Mouse (Mus musculus) MEL (cell line): ENCODE data around the gene Kalrn. TPM values are rescaled to one million over a fixed set of nuclear protein-coding genes. Genes with fewer than 3 reads are reported as not detected.

Experiments used
- DNase-seq: peaks from one replicate; pipeline ENCODE4 v3.0.0; 2011; ENCODE audit warnings: low read depth, low spot score
- H3K27ac ChIP-seq: 2 replicates; pipeline ENCODE4 v1.5.1; 2012; ENCODE audit warnings: low read depth, mild to moderate bottlenecking, control low read depth, low read length, moderate library complexity; ENCODE audit not compliant: control insufficient read depth
- H3K27me3 ChIP-seq, 2 experiments: fragments of 150-350 bp in 1 of 2; sonication (generic) in 1 of 2; 2 replicates each; pipeline ENCODE4 v1.6.1; 2012; ENCODE audit warnings: low read length in 2 of 2, mild to moderate bottlenecking in 2 of 2, improper control_type of control experiment in 1 of 2, moderate library complexity in 1 of 2; ENCODE audit not compliant: insufficient read depth in 2 of 2, control insufficient read depth in 1 of 2
- H3K36me3 ChIP-seq, 2 experiments: 2 replicates each; pipeline ENCODE4 v1.6.1; 2012 to 2014; ENCODE audit warnings: low read length in 2 of 2, improper control_type of control experiment in 1 of 2, inconsistent platforms in 1 of 2, mild to moderate bottlenecking in 1 of 2; ENCODE audit not compliant: insufficient read depth in 2 of 2, control insufficient read depth in 1 of 2
- H3K4me1 ChIP-seq, 2 experiments: fragments of 150-350 bp in 1 of 2; sonication (generic) in 1 of 2; 2 replicates each; pipeline ENCODE4 v1.6.1; 2012; ENCODE audit warnings: low read length in 2 of 2, improper control_type of control experiment in 1 of 2, mild to moderate bottlenecking in 1 of 2; ENCODE audit not compliant: insufficient read depth in 2 of 2, control insufficient read depth in 1 of 2
- H3K4me3 ChIP-seq, 2 experiments: fragments of 150-350 bp in 1 of 2; sonication (generic) in 1 of 2; 2 replicates each; pipeline ENCODE4 v1.5.1; 2012; ENCODE audit warnings: low read depth in 2 of 2, low read length in 2 of 2, mild to moderate bottlenecking in 2 of 2, moderate library complexity in 2 of 2, control low read depth in 1 of 2, improper control_type of control experiment in 1 of 2; ENCODE audit not compliant: control insufficient read depth in 1 of 2, insufficient read depth in 1 of 2
- H3K79me2 ChIP-seq: 2 replicates; pipeline ENCODE4 v1.6.1; 2012; ENCODE audit warnings: mild to moderate bottlenecking, low read length, moderate library complexity; ENCODE audit not compliant: control insufficient read depth, poor library complexity, insufficient read depth
- H3K9ac ChIP-seq: 2 replicates; pipeline ENCODE4 v1.6.1; 2012; ENCODE audit warnings: low read depth, mild to moderate bottlenecking, control low read depth, low read length, moderate library complexity; ENCODE audit not compliant: control insufficient read depth, poor library complexity, severe bottlenecking
- H3K9me3 ChIP-seq: fragments of 150-350 bp; sonication (generic); replicated peaks from 2 replicates; pipeline ENCODE4 v1.6.1; 2012; ENCODE audit warnings: mild to moderate bottlenecking, low read length, improper control_type of control experiment, moderate library complexity; ENCODE audit not compliant: insufficient read depth
- EP300 ChIP-seq, 2 experiments: IDR thresholded peaks; 2 replicates each; pipeline ENCODE4 v1.6.1; 2011; ENCODE audit warnings: improper control_type of control experiment in 2 of 2, low read length in 2 of 2, low read depth in 1 of 2, mild to moderate bottlenecking in 1 of 2
- GABPA ChIP-seq: IDR thresholded peaks from 2 replicates; pipeline ENCODE4 v1.6.1; 2012; ENCODE audit warnings: low read depth, mild to moderate bottlenecking, inconsistent platforms, low read length, improper control_type of control experiment, moderate library complexity
- GATA1 ChIP-seq: IDR thresholded peaks from 2 replicates; pipeline ENCODE4 v1.6.1; 2011; ENCODE audit warnings: low read depth, low read length, improper control_type of control experiment
- KAT2A ChIP-seq: conservative IDR thresholded peaks from 2 replicates; pipeline ENCODE4 v1.6.1; 2012; ENCODE audit warnings: low read depth, low read length, improper control_type of control experiment, inconsistent platforms
- MAFK ChIP-seq: IDR thresholded peaks from 2 replicates; pipeline ENCODE4 v1.6.1; 2011; ENCODE audit warnings: low read depth, mild to moderate bottlenecking, low read length, improper control_type of control experiment, borderline replicate concordance
- MAX ChIP-seq: IDR thresholded peaks from 2 replicates; pipeline ENCODE4 v1.6.1; 2011; ENCODE audit warnings: low read length, improper control_type of control experiment
- MEF2A ChIP-seq: IDR thresholded peaks from 2 replicates; pipeline ENCODE4 v1.6.1; 2014; ENCODE audit warnings: low read depth, mild to moderate bottlenecking, inconsistent platforms, low read length, improper control_type of control experiment; ENCODE audit not compliant: poor library complexity, insufficient replicate concordance, severe bottlenecking; ENCODE audit errors: extremely low read depth
- MYB ChIP-seq: IDR thresholded peaks from 2 replicates; pipeline ENCODE4 v1.6.1; 2011; ENCODE audit warnings: mild to moderate bottlenecking, low read depth, low read length, improper control_type of control experiment
- NELFE ChIP-seq: IDR thresholded peaks from 2 replicates; pipeline ENCODE4 v1.6.1; 2011; ENCODE audit warnings: low read depth, low read length, improper control_type of control experiment
- RCOR1 ChIP-seq: IDR thresholded peaks from 2 replicates; pipeline ENCODE4 v1.6.1; 2012; ENCODE audit warnings: low read depth, mild to moderate bottlenecking, inconsistent platforms, low read length, improper control_type of control experiment
- SIN3A ChIP-seq: IDR thresholded peaks from 2 replicates; pipeline ENCODE4 v1.6.1; 2012; ENCODE audit warnings: low read length, improper control_type of control experiment, inconsistent platforms
- SMC3 ChIP-seq: IDR thresholded peaks from 2 replicates; pipeline ENCODE4 v1.6.1; 2011; ENCODE audit warnings: low read depth, low read length, improper control_type of control experiment
- TBP ChIP-seq: IDR thresholded peaks from 2 replicates; pipeline ENCODE4 v1.8.0; 2011; ENCODE audit warnings: low read depth, low read length, improper control_type of control experiment
- USF2 ChIP-seq, 2 experiments: IDR thresholded peaks; 2 replicates each; pipeline ENCODE4 v1.6.1; 2011 to 2012; ENCODE audit warnings: improper control_type of control experiment in 2 of 2, low read length in 2 of 2, borderline replicate concordance in 1 of 2, inconsistent platforms in 1 of 2, low read depth in 1 of 2, mild to moderate bottlenecking in 1 of 2; ENCODE audit not compliant: insufficient read depth in 1 of 2
- ZKSCAN1 ChIP-seq: IDR thresholded peaks from 2 replicates; pipeline ENCODE4 v1.6.1; 2012; ENCODE audit warnings: low read depth, mild to moderate bottlenecking, inconsistent platforms, low read length, improper control_type of control experiment, moderate library complexity
- ZNF384 ChIP-seq: IDR thresholded peaks from 2 replicates; pipeline ENCODE4 v1.6.1; 2012; ENCODE audit warnings: low read depth, mild to moderate bottlenecking, inconsistent platforms, low read length, improper control_type of control experiment
- polyA plus RNA-seq, 2 experiments: library from polyadenylated mRNA; stranded (reverse) in 1 of 2; unstranded in 1 of 2; fragments of >175 nt in 1 of 2; fragments of >200 nt in 1 of 2; gene quantifications; 2 replicates each; pipeline versions ENCODE4 v1.2.1 to v1.2.4; 2012; ENCODE audit warnings: low replicate concordance in 2 of 2, low read depth in 1 of 2; ENCODE audit not compliant: insufficient read length in 2 of 2, insufficient read depth in 1 of 2, missing spikeins in 1 of 2
- total RNA-seq: library from RNA; depleted of rRNA; stranded (reverse); fragments of 300-350 nt; gene quantifications from 2 replicates; pipeline ENCODE4 v1.2.3, GENCODE M21; 2012

Kalrn gene
- total and polyA plus RNA-seq, 3 experiments, result 10.4 to 11.8 TPM; not detected in 1

- H3K36me3 ChIP-seq, result peaks cover 0 to 35% of the 10 kb centered on the region in 2 experiments; a peak in 2 of 4 replicates
- peak; percentile 35 for DNase-seq
- TF ChIP-seq GATA1, result no peak
- no peak for TF ChIP-seq MYB
- no peak for TF ChIP-seq MEF2A
- TF ChIP-seq SMC3, result no peak
- TF ChIP-seq KAT2A, result no peak
- no peak for TF ChIP-seq SIN3A
- no peak for TF ChIP-seq EP300 (IDR thresholded peaks at IDR 0.05; ENCODE audit: low read depth in 1 of 2, low read length in 2 of 2)
- TF ChIP-seq ZKSCAN1, result no peak
- no peak for TF ChIP-seq NELFE
- no peak for TF ChIP-seq RCOR1
- no peak for TF ChIP-seq MAX
- TF ChIP-seq TBP, result no peak
- no peak overlapping the region for H3K27ac ChIP-seq
- no peaks in the 10 kb centered on the region for H3K9me3 ChIP-seq
- no peak overlapping the region for H3K9ac ChIP-seq
- no peaks in the 10 kb centered on the region for H3K27me3 ChIP-seq
- H3K4me1 ChIP-seq, result peaks cover 17 to 39% of the 10 kb centered on the region in 2 experiments
- no peaks in the 10 kb centered on the region for H3K79me2 ChIP-seq
- no peak overlapping the region for H3K4me3 ChIP-seq
Measured at GRCm38 (mm10) chr16:34048232-34048631, 525.1 kb downstream of the Kalrn start.

GRCm38 (mm10) chr16:34047543-34047942 is 525.8 kb downstream of the Kalrn start:
- TF ChIP-seq EP300 (IDR thresholded peaks at IDR 0.05; ENCODE audit: low read depth in 1 of 2, low read length in 2 of 2), result 0 out of 4 replicates have a peak, but pooled peaks of 1 of the 2 experiments have one; percentile 12
- TF ChIP-seq MAFK, result no peak
- TF ChIP-seq GABPA, result no peak
- TF ChIP-seq USF2 (IDR thresholded peaks at IDR 0.05; ENCODE audit: borderline replicate concordance in 1 of 2, insufficient read depth in 1 of 2, low read depth in 1 of 2, low read length in 2 of 2), result no peak
- Histone ChIP-seq H3K9me3 (no peaks in the 10 kb centered on the region), H3K4me1 (peaks cover 17 to 39% of the 10 kb centered on the region in 2 experiments), H3K27ac (no peak overlapping the region), H3K4me3 (no peak overlapping the region), H3K27me3 (no peaks in the 10 kb centered on the region), H3K9ac (no peak overlapping the region), H3K36me3 (peaks cover 0 to 35% of the 10 kb centered on the region in 2 experiments; a peak in 2 of 4 replicates), H3K79me2 (no peaks in the 10 kb centered on the region)
- DNase-seq, result no peak

GRCm38 (mm10) chr16:34047006-34047360 is 526.3 kb downstream of the Kalrn start:
- DNase-seq, result no peak
- no peak overlapping the region for H3K4me3 ChIP-seq
- H3K36me3 ChIP-seq, result peaks cover 0 to 35% of the 10 kb centered on the region in 2 experiments; a peak in 2 of 4 replicates
- no peak overlapping the region for H3K27ac ChIP-seq
- H3K4me1 ChIP-seq, result peaks cover 17 to 39% of the 10 kb centered on the region in 2 experiments
- H3K9me3 ChIP-seq, result no peaks in the 10 kb centered on the region
- H3K79me2 ChIP-seq, result no peaks in the 10 kb centered on the region
- TF ChIP-seq MAX (no peak), ZNF384 (0 out of 2 replicates have a peak, but pooled peaks have one; percentile 21)
- H3K9ac ChIP-seq, result no peak overlapping the region
- no peaks in the 10 kb centered on the region for H3K27me3 ChIP-seq
